Mouse (Mus musculus): ENCODE measurements around the gene Flcn.

DNA sequence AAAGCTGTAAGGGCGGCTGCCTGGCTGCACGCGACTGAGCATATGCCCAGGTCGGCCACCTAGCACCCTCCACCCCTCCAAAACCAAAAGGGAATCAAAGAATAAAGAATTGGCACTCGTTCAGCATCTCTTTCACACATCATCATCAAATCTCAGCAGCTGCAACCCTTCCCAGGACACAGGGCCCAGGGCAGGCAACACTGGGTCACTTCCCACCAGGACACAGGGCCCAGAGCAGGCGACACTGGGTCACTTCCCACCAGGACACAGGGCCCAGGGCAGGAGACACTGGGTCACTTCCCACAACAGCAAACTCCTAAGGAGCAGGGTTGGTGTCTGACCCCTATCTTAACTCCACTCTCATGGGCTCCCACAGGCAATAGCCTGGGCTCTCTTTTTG is 16.4 kb downstream of the Flcn start:
- no peak for TF ChIP-seq CTCF (IDR thresholded peaks at IDR 0.05; ENCODE audit: extremely low read depth, insufficient read depth, insufficient read length, insufficient replicate concordance)
- no peak for TF ChIP-seq POLR2A (IDR thresholded peaks at IDR 0.05; ENCODE audit: low read depth, low read length)
